Mouse (Mus musculus) cerebellum, adult 18-20 months (tissue): ENCODE results near the gene Lrch4.
"Not testable (repeated sequence)": the region's sequence is repeated elsewhere in the genome, so short reads cannot be mapped to it uniquely, and the experiment has no call there.

Experiments used
- DNase-seq, 2 experiments: peaks; one replicate each; pipeline ENCODE4 v3.0.0; 2021

Lrch4 gene

GRCm38 (mm10) chr5:137613550-137613949, 15.4 kb upstream of the Lrch4 start, which contains the start of gene Pcolce:
Pcolce (minus strand) TSS chr5:137613784.
- DNase-seq, result no peak

- DNase-seq, result not testable (repeated sequence)
Measured at GRCm38 (mm10) chr5:137614921-137615320, 14.0 kb upstream of the Lrch4 start.

- DNase-seq, result no peak
Measured at GRCm38 (mm10) chr5:137615347-137615746, 13.6 kb upstream of the Lrch4 start.

- DNase-seq, result no peak
Measured at GRCm38 (mm10) chr5:137623937-137624530, 4.9 kb upstream of the Lrch4 start.

GRCm38 (mm10) chr5:137627991-137628390, 930 bp upstream of the Lrch4 start:
- DNase-seq, result peak in 1 of 2 experiments; percentile 25

- DNase-seq, result no peak
Measured at GRCm38 (mm10) chr5:137629306-137629721, 393 bp downstream of the Lrch4 start.

- no peak for DNase-seq
Measured at GRCm38 (mm10) chr5:137629906-137630545, 1.1 kb downstream of the Lrch4 start.

GRCm38 (mm10) chr5:137630602-137631001, 1.7 kb downstream of the Lrch4 start:
- DNase-seq, result no peak

GRCm38 (mm10) chr5:137631171-137631570, 2.2 kb downstream of the Lrch4 start:
- DNase-seq, result no peak

GRCm38 (mm10) chr5:137631591-137631990, 2.7 kb downstream of the Lrch4 start:
- no peak for DNase-seq

GRCm38 (mm10) chr5:137633397-137634084, 4.6 kb downstream of the Lrch4 start:
- no peak for DNase-seq

- DNase-seq, result no peak
Measured at GRCm38 (mm10) chr5:137639472-137639871, 10.6 kb downstream of the Lrch4 start.

GRCm38 (mm10) chr5:137641054-137641453, 12.1 kb downstream of the Lrch4 start, which contains the start of gene Sap25:
Sap25 (plus strand) TSS chr5:137641334.
- no peak for DNase-seq

GRCm38 (mm10) chr5:137642886-137643285, 14.0 kb downstream of the Lrch4 start:
- no peak for DNase-seq

- DNase-seq, result no peak
Measured at GRCm38 (mm10) chr5:137644484-137644883, 15.6 kb downstream of the Lrch4 start.

GRCm38 (mm10) chr5:137645091-137645651, 16.2 kb downstream of the Lrch4 start:
- DNase-seq, result no peak

- no peak for DNase-seq
Measured at GRCm38 (mm10) chr5:137645652-137646091, 16.8 kb downstream of the Lrch4 start, which contains the start of gene Irs3. Irs3 (minus strand) TSS chr5:137645714.

GRCm38 (mm10) chr5:137647827-137648601, 19.1 kb downstream of the Lrch4 start:
- DNase-seq, result no peak

- no peak for DNase-seq
Measured at GRCm38 (mm10) chr5:137649251-137649650, 20.3 kb downstream of the Lrch4 start.

- DNase-seq, result no peak
Measured at GRCm38 (mm10) chr5:137649669-137650571, 21.0 kb downstream of the Lrch4 start.

GRCm38 (mm10) chr5:137652474-137652873, 23.6 kb downstream of the Lrch4 start:
- DNase-seq, result peak; percentile 80 to 84
